Mouse (Mus musculus) CD4-positive naive resting alpha-beta T cell, adult 57 days (primary cell): ENCODE measurements around the gene Pclaf. TPM values are rescaled to one million over a fixed set of nuclear protein-coding genes. Genes with fewer than 3 reads are reported as not detected.

ENCODE experiments used
- total RNA-seq: library from RNA; stranded (reverse); gene quantifications from one replicate; pipeline ENCODE4 v1.2.4, GENCODE M21; 2023

Pclaf gene
- 0.86 TPM for total RNA-seq

GRCm38 (mm10) chr9:65890143-65890628, at the start of gene Pclaf:
Gene Pclaf, plus strand, starts transcription at chr9:65890237.

GRCm38 (mm10) chr9:65908394-65909300, 18.6 kb downstream of the Pclaf start, which contains the start of the genes Trip4 and Csnk1g1:
Gene Trip4, minus strand, starts transcription at chr9:65908794.
Gene Csnk1g1, plus strand, starts transcription at chr9:65908924.

Other genes with a start within 250 kb of the Pclaf start
- 30.6 TPM for gene Oaz2, start 222.2 kb upstream of the Pclaf start, total RNA-seq
- 24.4 TPM for gene Zfp609, start 62.7 kb upstream of the Pclaf start, total RNA-seq
- gene Trip4, start 18.6 kb downstream of the Pclaf start, total RNA-seq = 23.0 TPM
- gene Csnk1g1, start 18.7 kb downstream of the Pclaf start, total RNA-seq = 57.4 TPM
- 240 TPM for gene Ppib, start 170.0 kb downstream of the Pclaf start, total RNA-seq
- 0.47 TPM for gene Snx22, start 179.5 kb downstream of the Pclaf start, total RNA-seq
- gene Snx1, start 236.3 kb downstream of the Pclaf start, total RNA-seq = 85.7 TPM
- 40.3 TPM for gene Ciao2a, start 236.4 kb downstream of the Pclaf start, total RNA-seq